16 mouse cellular contexts compared by ENCODE assay signal in genomic region chr2:135503998-135504354, GRCm38 (mm10).
"Had no signal": no experiment of that assay in that cellular context is flagged by ENCODE, and none has a peak within 500 bp of the region (broad histone marks: within the 10 kb centered on the region; RNA-seq: fewer than 3 reads in every experiment).

No protein-coding gene starts in this region.

- H3K9me3 ChIP-seq: neural tube, embryonic 12.5 days; neural tube, embryonic 13.5 days; neural tube, embryonic 15.5 days; stomach, embryonic 15.5 days had no signal

- H3K4me1 ChIP-seq: neural tube, embryonic 12.5 days; neural tube, embryonic 13.5 days; neural tube, embryonic 15.5 days; stomach, embryonic 15.5 days had no signal

- H3K4me3 ChIP-seq: neural tube, embryonic 12.5 days; neural tube, embryonic 13.5 days; neural tube, embryonic 15.5 days; stomach, embryonic 15.5 days had no signal

- H3K4me2 ChIP-seq: neural tube, embryonic 12.5 days; neural tube, embryonic 13.5 days; neural tube, embryonic 15.5 days; stomach, embryonic 15.5 days had no signal

- H3K27ac ChIP-seq: neural tube, embryonic 12.5 days; neural tube, embryonic 13.5 days; neural tube, embryonic 15.5 days; stomach, embryonic 15.5 days; stomach, postnatal 0 days had no signal

- H3K27me3 ChIP-seq: neural tube, embryonic 12.5 days; neural tube, embryonic 13.5 days; neural tube, embryonic 15.5 days; stomach, embryonic 15.5 days had no signal

- H3K36me3 ChIP-seq: neural tube, embryonic 12.5 days; neural tube, embryonic 13.5 days; neural tube, embryonic 15.5 days; stomach, embryonic 15.5 days had no signal

- DNase-seq: retina, postnatal 1 day; right cerebral cortex, adult 18-20 months; right cerebral cortex, postnatal 14 days; right cerebral cortex, postnatal 25 days; spleen, adult 18-20 months; thymus, adult 18-20 months; thymus, adult 2 months; thymus, postnatal 14 days; thymus, postnatal 25 days; thymus, postnatal 36 days; thymus, postnatal 4 days had no signal

- H3K9ac ChIP-seq: neural tube, embryonic 12.5 days; neural tube, embryonic 13.5 days; neural tube, embryonic 15.5 days; stomach, embryonic 15.5 days had no signal
